Mouse (Mus musculus) bone marrow, adult 2 months (tissue): ENCODE results near the gene Slc5a2.

ENCODE experiments used
- CTCF ChIP-seq: fragments of 200-500 bp; IDR thresholded peaks from 2 replicates; pipeline ENCODE4 v1.5.1; 2011; ENCODE audit warnings: low read length, control low read depth; ENCODE audit not compliant: control insufficient read depth, insufficient read depth
- POLR2A ChIP-seq: fragments of 200-500 bp; IDR thresholded peaks from 2 replicates; pipeline ENCODE4 v1.6.1; 2011; ENCODE audit warnings: low read depth, mild to moderate bottlenecking, control low read depth, low read length, borderline replicate concordance; ENCODE audit not compliant: control insufficient read depth

GRCm38 (mm10) chr7:128319140-128319539, 53.7 kb downstream of the Slc5a2 start:
- no peak for TF ChIP-seq CTCF
- TF ChIP-seq POLR2A, result no peak
